Mouse (Mus musculus) left cerebral cortex, adult 11 months (tissue): ENCODE data around the gene Gm20388.

Source experiments
- DNase-seq: peaks from one replicate; pipeline ENCODE4 v3.0.0; 2022; ENCODE audit warnings: low spot score

Gene Gm20388

GRCm38 (mm10) chr8:120532517-120533215 lies 622.0 kb downstream of the Gm20388 start:
- DNase-seq, result no peak

DNA sequence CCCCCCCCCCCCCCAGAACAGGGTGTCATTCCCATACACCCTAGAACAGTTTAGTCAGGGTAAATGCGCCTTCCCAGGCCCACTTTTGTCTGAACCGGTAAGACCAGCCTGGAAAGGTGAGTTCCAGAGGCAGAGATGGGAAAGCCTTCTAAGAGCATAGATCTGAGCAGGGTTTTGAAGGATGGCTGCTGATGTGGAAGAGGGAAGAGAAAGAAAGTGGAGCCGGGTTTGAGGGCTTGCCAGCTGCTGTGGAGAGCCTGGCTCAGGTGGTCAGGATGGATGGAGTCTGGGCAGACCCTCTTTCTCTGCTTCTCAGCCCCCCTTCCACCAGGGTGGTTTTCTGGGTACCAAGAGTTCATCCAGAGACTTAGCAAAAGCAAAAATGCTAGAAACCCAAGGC lies 622.7 kb downstream of the Gm20388 start:
- DNase-seq, result no peak

- DNase-seq, result no peak
Observed at GRCm38 (mm10) chr8:120534080-120534479, 623.4 kb downstream of the Gm20388 start.

- no peak for DNase-seq
Observed at GRCm38 (mm10) chr8:120534504-120535368, 624.1 kb downstream of the Gm20388 start.

DNA sequence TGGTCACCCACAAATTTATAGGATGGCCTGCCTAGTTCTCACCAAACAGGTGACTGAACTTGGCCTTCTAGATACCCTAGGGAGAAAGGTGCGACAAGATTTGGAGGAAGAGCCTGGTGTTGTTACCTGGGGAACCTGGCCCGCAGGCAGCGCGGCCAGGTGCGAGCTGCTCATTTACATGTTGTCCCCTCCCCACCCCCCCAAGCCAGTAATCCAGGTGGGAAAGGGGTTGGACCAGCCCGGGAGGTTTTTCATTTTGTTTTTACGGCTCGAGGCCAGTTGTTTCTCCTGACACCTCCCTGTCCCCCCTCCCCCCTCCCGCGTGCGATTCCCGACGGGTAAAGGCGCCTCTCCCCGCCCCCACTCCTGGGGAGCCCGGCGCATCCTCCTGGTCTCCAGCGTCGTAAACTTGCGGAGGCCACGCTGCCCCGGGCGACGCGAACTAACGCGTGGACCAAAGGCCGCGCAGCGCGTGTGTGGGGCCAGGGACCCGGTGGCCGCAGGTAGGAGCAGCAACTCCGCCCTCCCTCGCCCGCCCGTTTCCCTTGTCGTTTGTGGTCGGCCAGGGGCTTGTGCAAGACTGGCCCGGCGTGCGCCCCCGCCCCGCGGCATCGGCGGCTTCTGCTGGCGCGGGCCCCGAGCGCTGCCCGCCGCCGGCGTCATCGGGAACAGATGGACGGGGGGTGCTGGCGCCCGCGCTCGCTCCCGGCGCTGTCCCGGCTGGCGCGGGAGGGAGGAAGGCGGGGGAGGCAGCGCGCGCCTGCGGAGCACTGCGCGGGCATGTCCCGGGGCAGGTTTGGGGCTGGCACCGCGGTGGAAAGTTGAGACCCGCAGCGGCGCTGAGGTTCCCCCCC lies 625.0 kb downstream of the Gm20388 start:
- no peak for DNase-seq

- no peak for DNase-seq
Observed at GRCm38 (mm10) chr8:120536306-120537206, 625.9 kb downstream of the Gm20388 start.

DNA sequence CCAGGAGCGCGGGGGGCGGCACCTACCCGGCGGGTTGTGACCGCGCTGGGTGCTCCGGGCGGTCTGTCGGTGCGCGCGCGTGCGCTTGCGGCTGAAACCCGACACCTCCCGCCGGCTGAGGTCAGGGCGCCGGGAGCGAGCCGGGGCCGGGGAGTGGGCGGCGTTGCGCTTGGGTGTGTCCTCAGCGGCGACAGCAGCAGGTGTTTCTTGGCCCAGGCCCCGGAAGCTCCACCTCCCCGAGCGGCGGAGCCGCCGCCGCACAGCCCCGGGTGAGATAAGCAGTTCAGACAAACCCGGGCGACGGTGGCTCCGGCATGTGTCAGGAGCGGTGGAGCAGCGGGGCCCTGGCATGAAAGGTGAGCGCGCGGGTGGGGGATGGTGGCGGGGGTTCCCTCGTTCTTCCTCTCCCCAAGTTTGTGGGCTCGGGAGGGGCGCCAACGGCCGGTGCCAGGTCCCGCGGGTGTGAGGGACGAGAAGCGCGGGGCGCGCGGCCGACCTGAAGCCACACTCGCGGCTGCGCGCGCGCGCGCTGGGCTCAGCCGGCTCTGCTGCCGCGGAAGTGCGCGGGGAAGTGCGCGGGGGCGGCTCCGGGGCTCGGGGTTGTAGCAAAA lies 626.7 kb downstream of the Gm20388 start:
- no peak for DNase-seq

DNA sequence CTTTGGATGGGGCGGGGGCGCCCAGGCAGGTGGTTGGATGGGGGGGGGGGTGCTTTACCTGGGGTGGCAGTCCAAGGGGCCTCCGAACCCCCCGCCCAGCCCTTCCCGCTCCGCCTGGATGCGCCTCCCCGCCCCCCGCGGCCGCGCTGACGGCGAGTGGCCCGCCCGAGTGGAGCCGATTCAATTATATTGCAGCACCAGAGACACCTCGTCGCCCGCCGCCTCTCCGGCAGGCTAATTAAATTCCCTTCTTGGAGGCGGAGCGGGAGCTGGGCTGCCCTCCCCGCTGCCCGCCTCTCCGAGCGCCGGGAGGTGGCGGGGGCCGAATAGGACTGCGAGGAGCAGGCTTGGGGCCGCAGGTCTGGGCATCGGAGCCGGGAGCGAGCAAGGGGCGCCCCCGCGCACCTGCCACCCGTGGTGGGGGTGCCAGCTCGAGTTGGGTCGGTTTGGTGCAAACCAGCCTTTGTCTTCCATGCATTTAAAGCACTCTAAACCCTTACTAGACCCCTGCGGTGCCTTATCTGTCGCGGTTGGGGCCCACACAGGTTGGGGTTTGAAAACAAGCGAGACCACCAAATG lies 627.3 kb downstream of the Gm20388 start:
- no peak for DNase-seq

- no peak for DNase-seq
Observed at GRCm38 (mm10) chr8:120538397-120539240, 628.0 kb downstream of the Gm20388 start.

DNA sequence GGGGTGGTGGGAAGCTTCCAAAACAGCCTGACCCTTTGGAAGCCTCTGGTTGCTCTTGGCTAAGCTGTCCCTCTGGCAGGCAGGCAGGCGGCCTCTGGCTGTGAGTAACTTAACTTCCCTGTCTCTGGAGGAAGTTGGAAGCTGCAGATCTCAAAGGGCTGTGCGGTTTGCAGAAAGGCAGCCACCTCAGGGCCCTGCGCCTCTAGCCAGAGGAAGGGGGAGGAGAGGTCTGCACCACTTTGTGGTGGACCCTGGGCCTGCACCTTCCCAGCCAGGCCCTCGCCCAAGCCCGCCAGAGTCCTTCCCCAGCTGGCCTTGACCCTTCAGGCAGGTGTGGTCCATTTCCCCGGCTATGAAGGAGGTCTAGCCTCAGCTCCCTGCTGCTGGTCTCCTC lies 628.7 kb downstream of the Gm20388 start:
- no peak for DNase-seq

DNA sequence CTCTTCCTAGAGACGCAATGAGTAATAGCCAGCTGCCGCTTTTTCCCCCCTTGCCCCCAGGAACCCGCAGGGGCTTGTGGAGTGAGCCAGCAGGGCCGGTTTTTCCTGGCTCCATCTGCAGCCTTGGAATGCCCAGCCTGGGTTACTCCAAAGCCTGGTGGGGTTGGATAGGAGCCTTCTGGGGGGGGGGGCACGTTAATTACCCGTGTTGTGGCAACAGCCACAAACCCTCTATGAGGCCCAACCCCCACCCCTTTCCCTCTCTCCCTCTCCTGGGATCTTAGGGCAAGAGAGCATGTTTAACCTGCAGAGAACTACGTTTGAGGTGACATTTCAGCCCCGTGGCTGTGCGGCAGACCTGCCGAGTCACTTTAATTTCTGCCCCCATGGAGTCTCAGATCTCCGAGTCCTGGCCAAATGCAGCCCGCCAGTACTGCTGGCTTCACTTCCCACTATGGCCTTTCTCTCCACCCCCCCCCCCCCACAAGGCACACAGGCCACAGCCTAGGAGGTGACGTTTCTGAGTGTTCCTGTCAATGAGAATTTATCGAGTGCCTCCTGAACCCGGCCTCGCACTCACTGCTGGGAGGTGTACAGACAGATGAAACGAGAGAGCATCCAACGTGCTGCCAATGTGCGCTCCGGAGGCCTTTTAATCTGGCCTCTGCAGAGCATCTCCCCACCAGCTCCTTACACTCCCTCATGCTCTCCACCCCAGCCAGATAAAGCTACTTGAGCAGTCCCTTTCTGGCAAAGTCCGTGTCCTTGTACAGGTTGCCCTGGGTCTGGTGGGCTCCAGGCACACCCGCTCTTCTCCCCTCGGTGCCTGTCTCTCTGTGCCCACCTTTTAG lies 629.4 kb downstream of the Gm20388 start:
- DNase-seq, result no peak

GRCm38 (mm10) chr8:120542995-120543394 lies 632.4 kb downstream of the Gm20388 start:
- DNase-seq, result no peak

DNA sequence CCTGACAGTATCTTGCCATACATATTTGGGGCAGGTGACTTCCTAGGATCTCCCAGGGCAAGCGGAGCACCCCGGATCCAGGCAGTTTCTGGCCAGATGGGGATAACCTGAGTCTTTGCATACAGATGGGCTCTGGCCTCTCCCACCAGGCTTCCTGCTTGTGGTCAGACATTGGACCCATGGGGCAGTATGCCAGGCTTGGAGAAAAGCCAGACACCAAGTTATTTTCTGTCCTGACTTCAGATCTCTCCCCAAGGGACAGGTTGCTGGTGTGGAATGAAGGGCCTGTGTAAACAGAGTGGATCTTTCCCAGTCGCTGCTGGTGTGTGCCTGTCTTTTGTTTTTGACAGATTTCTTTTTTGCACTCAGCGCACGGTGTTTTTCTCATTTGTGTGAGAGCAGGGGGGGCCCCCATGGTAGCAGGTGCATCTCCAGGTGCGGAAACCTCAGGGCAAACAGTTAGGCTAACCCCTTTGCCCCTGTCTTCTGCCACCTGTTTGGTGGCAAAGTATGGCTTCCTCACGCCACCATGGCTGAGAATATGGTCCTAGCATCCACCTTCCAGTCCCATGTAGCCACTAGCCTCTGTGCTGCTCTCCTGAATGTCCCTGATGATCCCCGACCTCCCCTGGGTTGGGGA lies 632.9 kb downstream of the Gm20388 start:
- no peak for DNase-seq

DNA sequence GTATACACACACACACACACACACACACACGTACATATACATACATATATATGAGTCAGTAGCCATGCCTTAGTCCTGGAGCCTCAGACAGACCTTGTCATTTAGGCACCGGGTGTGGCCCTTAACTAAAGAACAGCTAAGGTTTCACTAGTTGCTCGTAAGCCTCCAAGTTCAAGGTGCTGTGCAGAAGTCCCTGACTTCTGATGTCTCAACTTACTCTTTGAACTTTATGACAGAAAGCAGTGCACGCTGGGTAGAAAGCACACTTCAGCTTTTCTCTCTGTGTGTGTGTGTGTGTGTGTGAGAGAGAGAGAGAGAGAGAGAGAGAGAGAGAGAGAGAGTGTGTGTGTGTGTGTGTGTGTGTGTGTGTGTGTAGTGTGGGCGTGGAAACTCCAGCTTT lies 633.5 kb downstream of the Gm20388 start:
- no peak for DNase-seq

GRCm38 (mm10) chr8:120547562-120547961 lies 636.9 kb downstream of the Gm20388 start:
- no peak for DNase-seq

- DNase-seq, result no peak
Observed at GRCm38 (mm10) chr8:120548313-120548761, 637.7 kb downstream of the Gm20388 start.

- no peak for DNase-seq
Observed at GRCm38 (mm10) chr8:120549321-120549921, 638.8 kb downstream of the Gm20388 start.

DNA sequence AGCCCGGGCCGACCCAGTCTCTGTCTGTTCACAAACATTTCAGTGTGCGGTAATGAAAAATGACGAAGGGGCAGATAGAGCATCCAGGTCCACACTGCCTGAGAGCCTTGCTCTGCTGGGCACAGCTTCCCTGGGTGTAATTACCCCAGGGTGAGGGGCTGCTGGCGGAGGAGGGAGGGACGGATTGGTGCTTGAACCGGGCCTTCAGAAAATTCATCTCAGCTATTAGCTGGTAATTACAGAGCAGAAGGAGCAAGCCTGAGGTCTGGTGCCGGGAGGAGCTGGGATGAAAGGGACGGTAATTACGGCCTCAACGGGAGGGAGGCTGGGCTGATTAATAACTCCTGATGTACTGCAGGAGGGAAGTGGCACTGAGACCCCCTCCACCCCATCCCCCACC lies 639.3 kb downstream of the Gm20388 start:
- no peak for DNase-seq
